Mouse (Mus musculus): ENCODE data around the gene Arid3a. TPM values are rescaled to one million over a fixed set of nuclear protein-coding genes. Genes with fewer than 3 reads are reported as not detected.

The Arid3a gene
- polyA plus RNA-seq (2012; rRNA removed) = 4.7 TPM in 2 replicates

- Histone ChIP-seq H3K4me3 (replicated peaks; ENCODE audit: insufficient read depth, low read depth, low read length) (peak within 1 kb of the TSS; percentile 67), H3K4me1 (ENCODE audit: control insufficient read depth, insufficient read depth, low read length) (peaks cover 30% of the 10 kb centered on the region), H3K27ac (ENCODE audit: insufficient read depth, low read length) (peak within 1 kb of the TSS; percentile 74), H3K27me3 (ENCODE audit: control insufficient read depth, insufficient read depth, low read length) (no peaks in the 10 kb centered on the region)
- TF ChIP-seq POLR2A (IDR thresholded peaks at IDR 0.05; ENCODE audit: borderline replicate concordance, insufficient read depth, low read length) (no peak), CTCF (IDR thresholded peaks at IDR 0.05; ENCODE audit: borderline replicate concordance, insufficient read depth, low read depth, low read length) (no peak)
- peak; percentile 90 to 92 for DNase-seq
- under 1% methylated on average over 63 of the region's 63 CpGs for WGBS
Measured at GRCm38 (mm10) chr10:79926491-79927323, at the start of gene Arid3a. Arid3a (plus strand) TSS chr10:79927043.

- H3K4me1 ChIP-seq (ENCODE audit: control insufficient read depth, insufficient read depth, low read length) = no peaks in the 10 kb centered on the region; the same call in 1 of the 2 replicates
- no peak overlapping the region for H3K27ac ChIP-seq (ENCODE audit: insufficient read depth, low read length)
- WGBS = 54% methylated on average over 1 of the region's 1 CpGs
- H3K4me3 ChIP-seq (replicated peaks; ENCODE audit: insufficient read depth, low read depth, low read length) = no peak overlapping the region
- no peak for DNase-seq
- H3K27me3 ChIP-seq (ENCODE audit: control insufficient read depth, insufficient read depth, low read length) = no peaks in the 10 kb centered on the region
- no peak for TF ChIP-seq CTCF (IDR thresholded peaks at IDR 0.05; ENCODE audit: borderline replicate concordance, insufficient read depth, low read depth, low read length)
- no peak for TF ChIP-seq POLR2A (IDR thresholded peaks at IDR 0.05; ENCODE audit: borderline replicate concordance, insufficient read depth, low read length)
Measured at GRCm38 (mm10) chr10:79877174-79877573, 49.7 kb upstream of the Arid3a start.

GRCm38 (mm10) chr10:79877757-79878156 is 49.1 kb upstream of the Arid3a start:
- Histone ChIP-seq H3K27ac (ENCODE audit: insufficient read depth, low read length) (no peak overlapping the region), H3K4me1 (ENCODE audit: control insufficient read depth, insufficient read depth, low read length) (no peaks in the 10 kb centered on the region; the same call in 1 of the 2 replicates), H3K27me3 (ENCODE audit: control insufficient read depth, insufficient read depth, low read length) (no peaks in the 10 kb centered on the region), H3K4me3 (replicated peaks; ENCODE audit: insufficient read depth, low read depth, low read length) (no peak overlapping the region)
- TF ChIP-seq POLR2A (IDR thresholded peaks at IDR 0.05; ENCODE audit: borderline replicate concordance, insufficient read depth, low read length) (no peak), CTCF (IDR thresholded peaks at IDR 0.05; ENCODE audit: borderline replicate concordance, insufficient read depth, low read depth, low read length) (no peak)
- DNase-seq = no peak
- 46% methylated on average over 12 of the region's 12 CpGs for WGBS

GRCm38 (mm10) chr10:79879527-79879926 is 47.3 kb upstream of the Arid3a start:
- no peak for TF ChIP-seq POLR2A (IDR thresholded peaks at IDR 0.05; ENCODE audit: borderline replicate concordance, insufficient read depth, low read length)
- TF ChIP-seq CTCF (IDR thresholded peaks at IDR 0.05; ENCODE audit: borderline replicate concordance, insufficient read depth, low read depth, low read length) = no peak
- 55% methylated on average over 3 of the region's 3 CpGs for WGBS

GRCm38 (mm10) chr10:79880721-79881120 is 46.1 kb upstream of the Arid3a start:
- peaks cover 3% of the 10 kb centered on the region; the same call in 1 of the 2 replicates for H3K4me1 ChIP-seq (ENCODE audit: control insufficient read depth, insufficient read depth, low read length)
- DNase-seq = no peak
- H3K4me3 ChIP-seq (replicated peaks; ENCODE audit: insufficient read depth, low read depth, low read length) = no peak overlapping the region
- WGBS = 31% methylated on average over 9 of the region's 9 CpGs
- no peak for TF ChIP-seq POLR2A (IDR thresholded peaks at IDR 0.05; ENCODE audit: borderline replicate concordance, insufficient read depth, low read length)
- no peaks in the 10 kb centered on the region for H3K27me3 ChIP-seq (ENCODE audit: control insufficient read depth, insufficient read depth, low read length)
- no peak overlapping the region for H3K27ac ChIP-seq (ENCODE audit: insufficient read depth, low read length)

More at GRCm38 (mm10) chr10:79879527-79879926, 47.3 kb upstream of the Arid3a start:
- Histone ChIP-seq H3K4me1 (ENCODE audit: control insufficient read depth, insufficient read depth, low read length) (peaks cover 3% of the 10 kb centered on the region; the same call in 1 of the 2 replicates), H3K27ac (ENCODE audit: insufficient read depth, low read length) (no peak overlapping the region), H3K27me3 (ENCODE audit: control insufficient read depth, insufficient read depth, low read length) (no peaks in the 10 kb centered on the region), H3K4me3 (replicated peaks; ENCODE audit: insufficient read depth, low read depth, low read length) (no peak overlapping the region)
- DNase-seq = no peak

- H3K27me3 ChIP-seq (ENCODE audit: control insufficient read depth, insufficient read depth, low read length) = no peaks in the 10 kb centered on the region
- H3K4me3 ChIP-seq (replicated peaks; ENCODE audit: insufficient read depth, low read depth, low read length) = no peak overlapping the region
- no peak overlapping the region for H3K27ac ChIP-seq (ENCODE audit: insufficient read depth, low read length)
- 17% methylated on average over 22 of the region's 22 CpGs for WGBS
- peaks cover 3% of the 10 kb centered on the region; the same call in 1 of the 2 replicates for H3K4me1 ChIP-seq (ENCODE audit: control insufficient read depth, insufficient read depth, low read length)
- no peak for DNase-seq
- TF ChIP-seq CTCF (IDR thresholded peaks at IDR 0.05; ENCODE audit: borderline replicate concordance, insufficient read depth, low read depth, low read length) = no peak
- TF ChIP-seq POLR2A (IDR thresholded peaks at IDR 0.05; ENCODE audit: borderline replicate concordance, insufficient read depth, low read length) = no peak
Measured at GRCm38 (mm10) chr10:79881981-79882380, 44.9 kb upstream of the Arid3a start.

GRCm38 (mm10) chr10:79883297-79884084 is 43.4 kb upstream of the Arid3a start:
- TF ChIP-seq POLR2A (IDR thresholded peaks at IDR 0.05; ENCODE audit: borderline replicate concordance, insufficient read depth, low read length) (no peak), CTCF (IDR thresholded peaks at IDR 0.05; ENCODE audit: borderline replicate concordance, insufficient read depth, low read depth, low read length) (peak; percentile 86)
- peak; percentile 79 to 86 for DNase-seq
- Histone ChIP-seq H3K4me3 (replicated peaks; ENCODE audit: insufficient read depth, low read depth, low read length) (no peak overlapping the region), H3K27me3 (ENCODE audit: control insufficient read depth, insufficient read depth, low read length) (no peaks in the 10 kb centered on the region), H3K4me1 (ENCODE audit: control insufficient read depth, insufficient read depth, low read length) (peaks cover 3% of the 10 kb centered on the region; the same call in 1 of the 2 replicates), H3K27ac (ENCODE audit: insufficient read depth, low read length) (no peak overlapping the region)
- 19% methylated on average over 22 of the region's 22 CpGs for WGBS

All from cerebellum, adult 2 months (tissue).